Mouse (Mus musculus) hindbrain, embryonic 10.5 days (tissue): Measurements from ENCODE around the gene Prickle4. TPM values are rescaled to one million over a fixed set of nuclear protein-coding genes. Genes with fewer than 3 reads are reported as not detected.

Experiments used
- DNase-seq: peaks from one replicate; pipeline ENCODE4 v3.0.0-alpha.2; 2017; ENCODE audit warnings: low spot score
- H3K27ac ChIP-seq: fragments of 300-500 bp; sonication (generic); 2 replicates; pipeline ENCODE4 v1.5.1; 2016; ENCODE audit warnings: mild to moderate bottlenecking, moderate library complexity
- H3K27me3 ChIP-seq: fragments of 300-500 bp; sonication (generic); 2 replicates; pipeline ENCODE4 v1.6.1; 2016; ENCODE audit warnings: mild to moderate bottlenecking; ENCODE audit not compliant: poor library complexity, insufficient read depth, severe bottlenecking
- H3K36me3 ChIP-seq: fragments of 300-500 bp; sonication (generic); 2 replicates; pipeline ENCODE4 v1.6.1; 2016; ENCODE audit warnings: mild to moderate bottlenecking, moderate library complexity
- H3K4me1 ChIP-seq: fragments of 300-500 bp; sonication (generic); replicated peaks from 2 replicates; pipeline ENCODE4 v1.6.1; 2016; ENCODE audit warnings: mild to moderate bottlenecking
- H3K4me3 ChIP-seq: fragments of 300-500 bp; sonication (generic); 2 replicates; pipeline ENCODE4 v1.5.1; 2016; ENCODE audit warnings: mild to moderate bottlenecking, moderate library complexity
- H3K9me3 ChIP-seq: fragments of 300-500 bp; sonication (generic); 2 replicates; pipeline ENCODE4 v1.6.1; 2016; ENCODE audit warnings: mild to moderate bottlenecking, moderate library complexity
- WGBS: fragments of 180-500 bp; shearing (Covaris S2); methylation state at CpG from one replicate; pipeline ENCODE4 v1.1.7; 2016; 5-methylcytosine and 5-hydroxymethylcytosine counted together
- polyA plus RNA-seq: library from polyadenylated mRNA; unstranded; fragments of >200 nt; fragmentation: Nextera tagmentation; extraction: Ambion mirVana; gene quantifications from 2 replicates; pipeline ENCODE4 v1.2.1, GENCODE M21; 2016

The Prickle4 gene
- polyA plus RNA-seq, 1 experiment from 2014 or later, result 0.34 TPM

DNA sequence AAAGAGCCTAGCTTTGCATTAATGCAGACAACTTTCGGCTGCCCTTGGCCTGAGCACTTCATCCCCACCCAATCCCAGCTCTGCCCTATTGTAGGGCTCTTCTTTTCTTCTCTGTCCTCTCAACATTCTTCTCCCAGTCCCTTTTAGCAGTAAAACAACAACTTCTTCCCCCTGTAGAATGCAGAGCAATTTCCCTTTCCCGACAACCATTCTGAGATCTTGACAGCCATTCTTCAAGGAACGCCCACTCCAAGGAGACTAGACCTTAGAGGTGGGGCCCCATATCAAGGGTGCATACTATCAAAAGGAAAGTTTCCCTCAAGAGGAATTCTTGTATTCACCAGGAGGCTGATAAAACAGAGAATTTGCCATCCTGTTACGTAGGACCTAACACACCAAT is 45.6 kb downstream of the Prickle4 start:
- 49% methylated on average over 4 of the region's 4 CpGs for WGBS
- peak; percentile 13 for DNase-seq
- Histone ChIP-seq H3K9me3 (no peaks in the 10 kb centered on the region), H3K4me3 (no peak overlapping the region), H3K36me3 (peaks cover 5% of the 10 kb centered on the region; the same call in 1 of the 2 replicates), H3K27me3 (no peaks in the 10 kb centered on the region), H3K27ac (peak overlapping the region; percentile 78; the same call in 1 of the 2 replicates), H3K4me1 (peaks cover 38% of the 10 kb centered on the region)

DNA sequence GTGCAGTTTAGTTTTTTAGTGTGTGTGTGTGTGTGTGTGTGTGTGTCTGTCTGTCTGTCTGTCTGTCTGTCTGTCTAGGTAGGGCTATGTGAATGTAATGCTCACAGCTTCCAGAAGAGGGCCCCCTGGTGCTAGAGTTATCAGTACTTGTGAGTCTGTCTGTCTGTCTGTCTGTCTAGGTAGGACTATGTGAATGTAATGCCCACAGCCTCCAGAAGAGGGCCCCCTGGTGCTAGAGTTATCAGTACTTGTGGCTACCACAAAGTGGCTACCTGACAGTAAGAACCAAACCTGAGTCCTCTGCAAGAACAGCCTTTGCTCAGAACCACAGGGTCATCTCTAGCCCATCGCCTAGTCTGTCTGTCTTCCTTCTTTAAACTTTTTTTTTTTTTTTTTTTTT is 47.9 kb downstream of the Prickle4 start:
- H3K4me3 ChIP-seq, result no peak overlapping the region
- H3K4me1 ChIP-seq, result peaks cover 26% of the 10 kb centered on the region
- peak; percentile 72 for DNase-seq
- no peaks in the 10 kb centered on the region for H3K27me3 ChIP-seq
- no peaks in the 10 kb centered on the region for H3K9me3 ChIP-seq
- H3K36me3 ChIP-seq, result no peaks in the 10 kb centered on the region
- 72% methylated on average over 1 of the region's 1 CpGs for WGBS
- H3K27ac ChIP-seq, result no peak overlapping the region

- H3K27me3 ChIP-seq, result no peaks in the 10 kb centered on the region
- DNase-seq, result no peak
- H3K9me3 ChIP-seq, result no peaks in the 10 kb centered on the region
- no peak overlapping the region for H3K27ac ChIP-seq
- WGBS, result 87% methylated on average over 2 of the region's 2 CpGs
- H3K36me3 ChIP-seq, result no peaks in the 10 kb centered on the region
- no peak overlapping the region for H3K4me3 ChIP-seq
- peaks cover 6% of the 10 kb centered on the region; the same call in 1 of the 2 replicates for H3K4me1 ChIP-seq
Measured at GRCm38 (mm10) chr17:47642992-47643391, 51.5 kb downstream of the Prickle4 start.

Other genes starting within 250 kb of the Prickle4 start
- 32.5 and 36.0 TPM in 2 replicates for gene Taf8, start 192.4 kb downstream of the Prickle4 start, polyA plus RNA-seq
- 289 and 330 TPM in 2 replicates for gene Ccnd3, start 189.7 kb downstream of the Prickle4 start, polyA plus RNA-seq
- 39.0 and 40.6 TPM in 2 replicates for gene Bysl, start 83.2 kb downstream of the Prickle4 start, polyA plus RNA-seq
- 41.2 and 45.9 TPM in 2 replicates for gene Med20, start 83.2 kb downstream of the Prickle4 start, polyA plus RNA-seq
- 1.9 and 2.1 TPM in 2 replicates for gene Gm20517, start 83.1 kb downstream of the Prickle4 start, polyA plus RNA-seq
- gene Usp49, start 64.0 kb downstream of the Prickle4 start, polyA plus RNA-seq, result 6.7 and 8.4 TPM in 2 replicates
- gene Tomm6, start 6.3 kb downstream of the Prickle4 start, polyA plus RNA-seq, result 369 and 408 TPM in 2 replicates
- gene Frs3, start 5.7 kb downstream of the Prickle4 start, polyA plus RNA-seq, result 9.5 and 12.7 TPM in 2 replicates
- gene Gm21981, start 281 bp downstream of the Prickle4 start, polyA plus RNA-seq, result 0.27 and 0.86 TPM in 2 replicates
- gene Pgc, start 32.1 kb upstream of the Prickle4 start, polyA plus RNA-seq, result 0.15 TPM in 1 of 2 replicates, not detected in the other
- 2.2 and 3.7 TPM in 2 replicates for gene Tfeb, start 42.3 kb upstream of the Prickle4 start, polyA plus RNA-seq
- 19.9 and 30.6 TPM in 2 replicates for gene Mdfi, start 140.0 kb upstream of the Prickle4 start, polyA plus RNA-seq
- 25.1 and 29.4 TPM in 2 replicates for gene Foxp4, start 229.9 kb upstream of the Prickle4 start, polyA plus RNA-seq